Mouse (Mus musculus): Measurements from ENCODE around the gene Sppl2b.

GRCm38 (mm10) chr10:80881301-80881700, 26.2 kb downstream of the Sppl2b start:
- TF ChIP-seq GATA1 (IDR thresholded peaks at IDR 0.05; ENCODE audit: low read length) (no peak), TAL1 (IDR thresholded peaks at IDR 0.05; ENCODE audit: low read length) (no peak)
